Mouse (Mus musculus) testis, adult 2 months (tissue): ENCODE measurements around the gene Gm20388.

Experiments
- CTCF ChIP-seq: fragments of 200-500 bp; IDR thresholded peaks from 2 replicates; pipeline ENCODE4 v1.5.1; 2012; ENCODE audit warnings: low read depth, mild to moderate bottlenecking, inconsistent platforms, low read length, moderate library complexity; ENCODE audit not compliant: control insufficient read depth, insufficient read depth, insufficient replicate concordance
- POLR2A ChIP-seq: fragments of 200-500 bp; IDR thresholded peaks from 2 replicates; pipeline ENCODE4 v1.6.1; 2012; ENCODE audit warnings: low read depth, mild to moderate bottlenecking, inconsistent platforms, low read length, moderate library complexity; ENCODE audit not compliant: control insufficient read depth

- TF ChIP-seq CTCF (no peak), POLR2A (no peak)
Observed at GRCm38 (mm10) chr8:124252533-124252950, 4341.9 kb downstream of the Gm20388 start.
